Mouse (Mus musculus) myocyte (in vitro differentiated cells): ENCODE measurements around the gene Zfp963.

Experiments
- CEBPB ChIP-seq: IDR thresholded peaks from 2 replicates; pipeline ENCODE4 v1.6.1; 2011; ENCODE audit warnings: mild to moderate bottlenecking, moderate library complexity; ENCODE audit not compliant: poor library complexity, insufficient read depth, severe bottlenecking
- E2F4 ChIP-seq: IDR thresholded peaks from one replicate; pipeline ENCODE4 v1.6.1; 2011; ENCODE audit warnings: mild to moderate bottlenecking, control low read depth, moderate library complexity; ENCODE audit not compliant: insufficient read depth
- MAX ChIP-seq: IDR thresholded peaks from one replicate; pipeline ENCODE4 v1.6.1; 2011; ENCODE audit warnings: low read depth, mild to moderate bottlenecking, control low read depth
- MYOD1 ChIP-seq, 3 experiments: IDR thresholded peaks; one replicate each; pipeline ENCODE4 v1.6.1; 2011; ENCODE audit warnings: control low read depth in 2 of 3, low read depth in 2 of 3, mild to moderate bottlenecking in 2 of 3, moderate library complexity in 1 of 3; ENCODE audit not compliant: insufficient read length in 2 of 3, control insufficient read depth in 1 of 3
- MYOG ChIP-seq, 3 experiments: IDR thresholded peaks; one replicate each; pipeline ENCODE4 v1.6.1; 2011; ENCODE audit warnings: control low read depth in 2 of 3, low read depth in 2 of 3, mild to moderate bottlenecking in 2 of 3; ENCODE audit not compliant: insufficient read length in 2 of 3, control insufficient read depth in 1 of 3, insufficient read depth in 1 of 3
- POLR2A ChIP-seq: IDR thresholded peaks from one replicate; pipeline ENCODE4 v1.6.1; 2011; ENCODE audit warnings: low read depth, mild to moderate bottlenecking, control low read depth, moderate library complexity; ENCODE audit not compliant: insufficient read length
- REST ChIP-seq: IDR thresholded peaks from one replicate; pipeline ENCODE4 v1.6.1; 2011; ENCODE audit warnings: mild to moderate bottlenecking, control low read depth, moderate library complexity; ENCODE audit not compliant: insufficient read depth, insufficient read length
- TCF12 ChIP-seq: IDR thresholded peaks from one replicate; pipeline ENCODE4 v1.6.1; 2011; ENCODE audit warnings: mild to moderate bottlenecking, control low read depth; ENCODE audit not compliant: poor library complexity, insufficient read depth, severe bottlenecking
- USF1 ChIP-seq: IDR thresholded peaks from one replicate; pipeline ENCODE4 v1.6.1; 2011; ENCODE audit warnings: low read depth, mild to moderate bottlenecking, control low read depth, moderate library complexity

GRCm38 (mm10) chr8:69794096-69794495 is 44.3 kb upstream of the Zfp963 start:
- TF ChIP-seq POLR2A, result no peak
- no peak for TF ChIP-seq MAX
- TF ChIP-seq E2F4, result no peak
- TF ChIP-seq TCF12, result no peak
- TF ChIP-seq MYOD1 (IDR thresholded peaks at IDR 0.05; ENCODE audit: control insufficient read depth in 1 of 3, insufficient read length in 2 of 3, low read depth in 2 of 3), result no peak
- TF ChIP-seq CEBPB, result no peak
- TF ChIP-seq USF1, result no peak
- no peak for TF ChIP-seq MYOG (IDR thresholded peaks at IDR 0.05; ENCODE audit: control insufficient read depth in 1 of 3, insufficient read depth in 1 of 3, insufficient read length in 2 of 3, low read depth in 2 of 3)
- no peak for TF ChIP-seq REST
